Mouse (Mus musculus) stomach, postnatal 0 days (tissue): ENCODE data around the gene Gm13285. TPM values are rescaled to one million over a fixed set of nuclear protein-coding genes. Genes with fewer than 3 reads are reported as not detected.
A peak's percentile ranks its signal among the peaks of the same experiment; 100 is the strongest.
"Not testable (repeated sequence)": the region's sequence is repeated elsewhere in the genome, so short reads cannot be mapped to it uniquely, and the experiment has no call there.

ENCODE experiments used
- ATAC-seq: fragments of 200-750 bp; cut with Nextera tagmentation; 2 replicates; pipeline ENCODE4 v1.8.0; 2017; ENCODE audit not compliant: low FRiP score, low TSS enrichment
- DNase-seq: peaks from one replicate; pipeline ENCODE4 v3.0.0-alpha.2; 2016; ENCODE audit warnings: low spot score
- H3K27ac ChIP-seq: fragments of 300-500 bp; sonication (generic); replicated peaks from 2 replicates; pipeline ENCODE4 v1.5.1; 2014; ENCODE audit warnings: mild to moderate bottlenecking, control low read depth
- H3K27me3 ChIP-seq: fragments of 300-500 bp; sonication (generic); 2 replicates; pipeline ENCODE4 v1.6.1; 2014; ENCODE audit warnings: low read length; ENCODE audit not compliant: control insufficient read depth, insufficient read depth
- H3K36me3 ChIP-seq: fragments of 300-500 bp; sonication (generic); 2 replicates; pipeline ENCODE4 v1.6.1; 2014; ENCODE audit warnings: low read length, mixed read lengths; ENCODE audit not compliant: control insufficient read depth, insufficient read depth
- H3K4me1 ChIP-seq: fragments of 300-500 bp; sonication (generic); replicated peaks from 2 replicates; pipeline ENCODE4 v1.6.1; 2014; ENCODE audit warnings: antibody characterized with exemption; ENCODE audit not compliant: control insufficient read depth, insufficient read depth
- H3K4me2 ChIP-seq: fragments of 300-500 bp; sonication (generic); replicated peaks from 2 replicates; pipeline ENCODE4 v1.6.1; 2014; ENCODE audit warnings: low read depth, mild to moderate bottlenecking, control low read depth, moderate library complexity
- H3K4me3 ChIP-seq: fragments of 300-500 bp; sonication (generic); 2 replicates; pipeline ENCODE4 v1.5.1; 2014; ENCODE audit warnings: low read depth, low read length, control low read depth
- H3K9ac ChIP-seq: fragments of 300-500 bp; sonication (generic); 2 replicates; pipeline ENCODE4 v1.6.1; 2014; ENCODE audit warnings: mild to moderate bottlenecking, low read length, control low read depth, mixed read lengths
- H3K9me3 ChIP-seq: fragments of 300-500 bp; sonication (generic); 2 replicates; pipeline ENCODE4 v1.6.1; 2016; ENCODE audit warnings: low read length; ENCODE audit not compliant: control insufficient read depth
- CTCF ChIP-seq: IDR thresholded peaks from 2 replicates; pipeline ENCODE4 v1.5.1; 2016; ENCODE audit warnings: antibody characterized with exemption, low read depth, mild to moderate bottlenecking, moderate library complexity
- WGBS: fragments of 180-500 bp; shearing (Covaris S2); extraction: QIAGEN DNeasy Blood & Tissue Kit; methylation state at CpG from one replicate; pipeline ENCODE4 v1.1.7; 2014; 5-methylcytosine and 5-hydroxymethylcytosine counted together
- polyA plus RNA-seq: library from polyadenylated mRNA; unstranded; fragments of >200 nt; fragmentation: Nextera tagmentation; extraction: Ambion mirVana; gene quantifications from 2 replicates; pipeline ENCODE4 v1.2.1, GENCODE M21; 2015

The Gm13285 gene
- polyA plus RNA-seq, 1 experiment from 2014 or later = 0.92 TPM

- WGBS = under 1% methylated on average over 21 of the region's 28 CpGs
- not testable (repeated sequence) for H3K9ac ChIP-seq, ATAC-seq, H3K9me3 ChIP-seq, H3K36me3 ChIP-seq, H3K27me3 ChIP-seq, H3K4me1 ChIP-seq
- Histone ChIP-seq H3K4me2 (peak overlapping the region; percentile 41), H3K4me3 (peak overlapping the region; percentile 31), H3K27ac (0 out of 2 replicates have a peak overlapping the region, but pooled peaks have one; percentile 24)
- peak; percentile 71 for TF ChIP-seq CTCF
- peak; percentile 79 for DNase-seq
These were observed 39.0 kb upstream of the Gm13285 start for GRCm38 (mm10) chr4:88760431-88760830.

- H3K27ac ChIP-seq, H3K27me3 ChIP-seq, H3K4me2 ChIP-seq, DNase-seq, H3K36me3 ChIP-seq, ATAC-seq, H3K4me1 ChIP-seq, H3K9me3 ChIP-seq, H3K9ac ChIP-seq, H3K4me3 ChIP-seq: not testable (repeated sequence)
- TF ChIP-seq CTCF = peak; percentile 16; the same call in 1 of the 2 replicates
- 60% methylated on average over 6 of the region's 8 CpGs for whole genome bisulfite sequencing
These were observed 37.7 kb upstream of the Gm13285 start for GRCm38 (mm10) chr4:88761776-88762175.

GRCm38 (mm10) chr4:88762341-88762740 lies 37.1 kb upstream of the Gm13285 start:
- not testable (repeated sequence) for H3K9me3 ChIP-seq, H3K4me3 ChIP-seq, H3K27ac ChIP-seq, H3K4me2 ChIP-seq, DNase-seq, H3K27me3 ChIP-seq, H3K36me3 ChIP-seq, ATAC-seq, H3K4me1 ChIP-seq, H3K9ac ChIP-seq
- 51% methylated on average over 8 of the region's 9 CpGs for WGBS

GRCm38 (mm10) chr4:88763384-88764018 lies 36.0 kb upstream of the Gm13285 start:
- WGBS = 2% methylated on average over 17 of the region's 42 CpGs
- H3K4me2 ChIP-seq = peak overlapping the region; percentile 35; the same call in 1 of the 2 replicates
- not testable (repeated sequence) for H3K36me3 ChIP-seq, H3K9me3 ChIP-seq, H3K9ac ChIP-seq, H3K4me1 ChIP-seq, ATAC-seq, H3K27me3 ChIP-seq, H3K27ac ChIP-seq
- 0 out of 2 replicates have a peak overlapping the region, but pooled peaks have one; percentile 13 for H3K4me3 ChIP-seq
- peak; percentile 70 for DNase-seq
- peak; percentile 67 for TF ChIP-seq CTCF

GRCm38 (mm10) chr4:88773534-88773933 lies 25.9 kb upstream of the Gm13285 start, which contains the start of gene Gm13290:
Gene Gm13290, plus strand, starts transcription at chr4:88773834.
- not testable (repeated sequence) for H3K27ac ChIP-seq, H3K4me3 ChIP-seq, ATAC-seq, H3K9me3 ChIP-seq, H3K36me3 ChIP-seq, H3K4me1 ChIP-seq, H3K9ac ChIP-seq, H3K27me3 ChIP-seq, H3K4me2 ChIP-seq, DNase-seq
- WGBS = no CpG with 5 or more reads among the region's 32 CpGs

GRCm38 (mm10) chr4:88776622-88777021 lies 22.8 kb upstream of the Gm13285 start, which contains the start of gene Gm13289:
Gene Gm13289, plus strand, starts transcription at chr4:88776922.
- not testable (repeated sequence) for H3K4me1 ChIP-seq, H3K27ac ChIP-seq, H3K9me3 ChIP-seq, DNase-seq, H3K36me3 ChIP-seq, H3K9ac ChIP-seq, H3K27me3 ChIP-seq, H3K4me2 ChIP-seq, H3K4me3 ChIP-seq, ATAC-seq
- no CpG with 5 or more reads among the region's 29 CpGs for WGBS

GRCm38 (mm10) chr4:88779550-88779949 lies 19.9 kb upstream of the Gm13285 start, which contains the start of gene Gm13272:
Gene Gm13272, plus strand, starts transcription at chr4:88779850.
- DNase-seq, H3K27ac ChIP-seq, H3K4me2 ChIP-seq, H3K27me3 ChIP-seq, ATAC-seq, H3K9me3 ChIP-seq, H3K4me1 ChIP-seq, H3K4me3 ChIP-seq, H3K36me3 ChIP-seq, H3K9ac ChIP-seq: not testable (repeated sequence)
- WGBS = no CpG with 5 or more reads among the region's 29 CpGs

- ATAC-seq, H3K4me2 ChIP-seq, DNase-seq, H3K27me3 ChIP-seq, H3K4me3 ChIP-seq, H3K36me3 ChIP-seq, H3K9ac ChIP-seq, H3K27ac ChIP-seq, H3K9me3 ChIP-seq, H3K4me1 ChIP-seq: not testable (repeated sequence)
- WGBS = 46% methylated on average over 15 of the region's 18 CpGs
These were observed 19.1 kb upstream of the Gm13285 start for GRCm38 (mm10) chr4:88780320-88780719.

GRCm38 (mm10) chr4:88781831-88782230 lies 17.6 kb upstream of the Gm13285 start, which contains the start of gene Ifnz:
Gene Ifnz, plus strand, starts transcription at chr4:88782131.
- ATAC-seq = not testable (repeated sequence)
- 32% methylated on average over 4 of the region's 7 CpGs for WGBS

More at GRCm38 (mm10) chr4:88781831-88782230, 17.6 kb upstream of the Gm13285 start, which contains the start of gene Ifnz:
- H3K27ac ChIP-seq, H3K27me3 ChIP-seq, H3K4me3 ChIP-seq, H3K9ac ChIP-seq, H3K36me3 ChIP-seq, H3K9me3 ChIP-seq, H3K4me1 ChIP-seq, DNase-seq: not testable (repeated sequence)
- H3K4me2 ChIP-seq = 0 out of 2 replicates have a peak within 1 kb of the TSS, but pooled peaks have one; percentile 29
